Mouse (Mus musculus): ENCODE results near the gene Shank1.

- TF ChIP-seq EP300 (optimal IDR thresholded peaks at IDR 0.05) (no peak), CTCF (IDR thresholded peaks at IDR 0.05; ENCODE audit: low read depth) (no peak)
These were observed 47.5 kb downstream of the Shank1 start for GRCm38 (mm10) chr7:44357531-44357930.
